Mouse (Mus musculus): ENCODE measurements around the gene Edil3. TPM values are rescaled to one million over a fixed set of nuclear protein-coding genes. Genes with fewer than 3 reads are reported as not detected.

Edil3 gene
- polyA plus RNA-seq (2015; fragmentation: Nextera tagmentation; extraction: Ambion mirVana) = 5.9 and 6.1 TPM in 2 replicates

- Histone ChIP-seq H3K4me2 (peak within 1 kb of the TSS; percentile 96), H3K4me1 (peaks cover 12% of the 10 kb centered on the region), H3K27me3 (peaks cover 31% of the 10 kb centered on the region), H3K27ac (no peak within 1 kb of the TSS), H3K36me3 (no peaks in the 10 kb centered on the region), H3K9ac (peak within 1 kb of the TSS; percentile 65), H3K9me3 (replicated peaks) (no peaks in the 10 kb centered on the region), H3K4me3 (replicated peaks) (peak within 1 kb of the TSS; percentile 68)
- peak; percentile 87 for ATAC-seq (replicated peaks; ENCODE audit: low FRiP score)
- WGBS = under 1% methylated on average over 59 of the region's 60 CpGs
These were observed at the start of gene Edil3 for GRCm38 (mm10) chr13:88821440-88822331. TSS of gene Edil3 (plus strand) at chr13:88821472.

- Histone ChIP-seq H3K4me2 (no peak overlapping the region), H3K9me3 (replicated peaks) (no peaks in the 10 kb centered on the region), H3K27me3 (no peaks in the 10 kb centered on the region), H3K4me1 (no peaks in the 10 kb centered on the region), H3K9ac (no peak overlapping the region), H3K4me3 (replicated peaks) (no peak overlapping the region), H3K36me3 (no peaks in the 10 kb centered on the region), H3K27ac (no peak overlapping the region)
- no peak for ATAC-seq (replicated peaks; ENCODE audit: low FRiP score)
- 92% methylated on average over 1 of the region's 1 CpGs for WGBS
These were observed 22.1 kb upstream of the Edil3 start for GRCm38 (mm10) chr13:88799186-88799585.

GRCm38 (mm10) chr13:88801006-88801405 is 20.3 kb upstream of the Edil3 start:
- H3K27ac ChIP-seq = no peak overlapping the region
- no peaks in the 10 kb centered on the region for H3K27me3 ChIP-seq
- no peak overlapping the region for H3K9ac ChIP-seq

GRCm38 (mm10) chr13:88805838-88806237 is 15.4 kb upstream of the Edil3 start:
- H3K4me3 ChIP-seq (replicated peaks) = no peak overlapping the region
- 38% methylated on average over 1 of the region's 1 CpGs for WGBS
- H3K36me3 ChIP-seq = no peaks in the 10 kb centered on the region
- H3K27ac ChIP-seq = peak overlapping the region; percentile 54; the same call in 1 of the 2 replicates
- H3K9ac ChIP-seq = no peak overlapping the region
- peak; percentile 29; the same call in 1 of the 2 replicates for ATAC-seq (replicated peaks; ENCODE audit: low FRiP score)
- H3K4me1 ChIP-seq = no peaks in the 10 kb centered on the region
- no peaks in the 10 kb centered on the region for H3K9me3 ChIP-seq (replicated peaks)
- no peaks in the 10 kb centered on the region for H3K27me3 ChIP-seq
- no peak overlapping the region for H3K4me2 ChIP-seq

More at GRCm38 (mm10) chr13:88801006-88801405, 20.3 kb upstream of the Edil3 start:
- H3K4me2 ChIP-seq = no peak overlapping the region
- ATAC-seq (replicated peaks; ENCODE audit: low FRiP score) = no peak
- no peaks in the 10 kb centered on the region for H3K9me3 ChIP-seq (replicated peaks)
- no peaks in the 10 kb centered on the region for H3K36me3 ChIP-seq
- no peak overlapping the region for H3K4me3 ChIP-seq (replicated peaks)
- H3K4me1 ChIP-seq = no peaks in the 10 kb centered on the region
- 68% methylated on average over 1 of the region's 1 CpGs for WGBS

- H3K9ac ChIP-seq = no peak overlapping the region
- no peak overlapping the region for H3K4me3 ChIP-seq (replicated peaks)
- ATAC-seq (replicated peaks; ENCODE audit: low FRiP score) = no peak
- H3K4me1 ChIP-seq = no peaks in the 10 kb centered on the region
- H3K36me3 ChIP-seq = no peaks in the 10 kb centered on the region
- no peaks in the 10 kb centered on the region for H3K27me3 ChIP-seq
- H3K27ac ChIP-seq = no peak overlapping the region
- no peaks in the 10 kb centered on the region for H3K9me3 ChIP-seq (replicated peaks)
- H3K4me2 ChIP-seq = no peak overlapping the region
- WGBS = 87% methylated on average over 3 of the region's 3 CpGs
These were observed 15.0 kb upstream of the Edil3 start for GRCm38 (mm10) chr13:88806269-88806668.

GRCm38 (mm10) chr13:88810097-88810496 is 11.2 kb upstream of the Edil3 start:
- WGBS = 93% methylated on average over 1 of the region's 1 CpGs
- Histone ChIP-seq H3K27ac (no peak overlapping the region), H3K9ac (no peak overlapping the region), H3K9me3 (replicated peaks) (no peaks in the 10 kb centered on the region), H3K36me3 (no peaks in the 10 kb centered on the region), H3K4me3 (replicated peaks) (no peak overlapping the region), H3K4me1 (no peaks in the 10 kb centered on the region), H3K4me2 (no peak overlapping the region), H3K27me3 (no peaks in the 10 kb centered on the region)
- no peak for ATAC-seq (replicated peaks; ENCODE audit: low FRiP score)

- peaks cover 12% of the 10 kb centered on the region for H3K4me1 ChIP-seq
- peaks cover 31% of the 10 kb centered on the region for H3K27me3 ChIP-seq
- H3K4me3 ChIP-seq (replicated peaks) = peak overlapping the region; percentile 68
- peak overlapping the region; percentile 96 for H3K4me2 ChIP-seq
- no peak overlapping the region for H3K9ac ChIP-seq
- H3K36me3 ChIP-seq = no peaks in the 10 kb centered on the region
- no peak for ATAC-seq (replicated peaks; ENCODE audit: low FRiP score)
- 12% methylated on average over 5 of the region's 5 CpGs for WGBS
- no peak overlapping the region for H3K27ac ChIP-seq
- no peaks in the 10 kb centered on the region for H3K9me3 ChIP-seq (replicated peaks)
These were observed 475 bp upstream of the Edil3 start for GRCm38 (mm10) chr13:88820686-88821308.

GRCm38 (mm10) chr13:88822332-88822895 is 1.1 kb downstream of the Edil3 start:
- WGBS = 12% methylated on average over 10 of the region's 10 CpGs
- ATAC-seq (replicated peaks; ENCODE audit: low FRiP score) = no peak

GRCm38 (mm10) chr13:88822976-88823521 is 1.8 kb downstream of the Edil3 start:
- H3K36me3 ChIP-seq = no peaks in the 10 kb centered on the region
- no peak overlapping the region for H3K27ac ChIP-seq
- peak overlapping the region; percentile 68 for H3K4me3 ChIP-seq (replicated peaks)
- peaks cover 12% of the 10 kb centered on the region for H3K4me1 ChIP-seq
- H3K4me2 ChIP-seq = peak overlapping the region; percentile 96
- peaks cover 31% of the 10 kb centered on the region for H3K27me3 ChIP-seq
- no peak overlapping the region for H3K9ac ChIP-seq
- WGBS = 15% methylated on average over 10 of the region's 10 CpGs
- no peaks in the 10 kb centered on the region for H3K9me3 ChIP-seq (replicated peaks)
- ATAC-seq (replicated peaks; ENCODE audit: low FRiP score) = no peak

More at GRCm38 (mm10) chr13:88822332-88822895, 1.1 kb downstream of the Edil3 start:
- Histone ChIP-seq H3K9me3 (replicated peaks) (no peaks in the 10 kb centered on the region), H3K36me3 (no peaks in the 10 kb centered on the region), H3K4me3 (replicated peaks) (peak overlapping the region; percentile 68), H3K4me2 (peak overlapping the region; percentile 96), H3K27ac (no peak overlapping the region), H3K4me1 (peaks cover 12% of the 10 kb centered on the region), H3K9ac (peak overlapping the region; percentile 65; the same call in 1 of the 2 replicates), H3K27me3 (peaks cover 31% of the 10 kb centered on the region)

- Histone ChIP-seq H3K4me2 (peak overlapping the region; percentile 96), H3K4me3 (replicated peaks) (peak overlapping the region; percentile 68), H3K27me3 (peaks cover 31% of the 10 kb centered on the region), H3K9me3 (replicated peaks) (no peaks in the 10 kb centered on the region), H3K9ac (peak overlapping the region; percentile 35), H3K4me1 (peaks cover 12% of the 10 kb centered on the region), H3K27ac (no peak overlapping the region), H3K36me3 (no peaks in the 10 kb centered on the region)
- no peak; the same call in 1 of the 2 replicates for ATAC-seq (replicated peaks; ENCODE audit: low FRiP score)
- WGBS = 1% methylated on average over 25 of the region's 25 CpGs
These were observed 2.5 kb downstream of the Edil3 start for GRCm38 (mm10) chr13:88823522-88824419.

GRCm38 (mm10) chr13:88824441-88824840 is 3.2 kb downstream of the Edil3 start:
- Histone ChIP-seq H3K27me3 (peaks cover 31% of the 10 kb centered on the region), H3K9ac (no peak overlapping the region), H3K4me2 (peak overlapping the region; percentile 96; the same call in 1 of the 2 replicates), H3K9me3 (replicated peaks) (no peaks in the 10 kb centered on the region), H3K36me3 (no peaks in the 10 kb centered on the region), H3K4me1 (peaks cover 12% of the 10 kb centered on the region), H3K4me3 (replicated peaks) (no peak overlapping the region), H3K27ac (no peak overlapping the region)
- ATAC-seq (replicated peaks; ENCODE audit: low FRiP score) = no peak
- WGBS = 17% methylated on average over 4 of the region's 4 CpGs
